Mouse (Mus musculus) right cerebral cortex, postnatal 14 days (tissue): ENCODE measurements around the gene Tfdp2.

Source experiments
- DNase-seq: peaks from one replicate; pipeline ENCODE4 v3.0.0; 2022

Gene Tfdp2

DNA sequence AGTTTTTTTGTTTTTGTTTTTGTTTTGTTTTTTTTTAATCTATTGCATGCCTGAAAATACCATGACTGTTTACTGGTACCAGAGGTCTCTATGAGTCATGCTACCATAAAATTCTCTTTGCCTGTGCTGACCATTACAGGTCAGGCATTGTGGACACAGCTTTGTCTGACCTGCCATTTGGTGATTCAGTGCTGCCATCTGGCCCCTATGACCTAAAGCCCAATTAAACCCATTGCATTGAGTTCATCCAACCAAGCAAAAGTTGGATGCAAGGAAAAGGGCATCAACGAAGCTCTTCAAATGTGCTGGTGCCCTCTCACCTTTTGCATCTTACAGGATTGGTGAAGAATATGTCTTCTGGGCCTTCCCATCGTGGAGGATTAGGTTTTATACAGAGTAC is 39.4 kb downstream of the Tfdp2 start:
- no peak for DNase-seq

DNA sequence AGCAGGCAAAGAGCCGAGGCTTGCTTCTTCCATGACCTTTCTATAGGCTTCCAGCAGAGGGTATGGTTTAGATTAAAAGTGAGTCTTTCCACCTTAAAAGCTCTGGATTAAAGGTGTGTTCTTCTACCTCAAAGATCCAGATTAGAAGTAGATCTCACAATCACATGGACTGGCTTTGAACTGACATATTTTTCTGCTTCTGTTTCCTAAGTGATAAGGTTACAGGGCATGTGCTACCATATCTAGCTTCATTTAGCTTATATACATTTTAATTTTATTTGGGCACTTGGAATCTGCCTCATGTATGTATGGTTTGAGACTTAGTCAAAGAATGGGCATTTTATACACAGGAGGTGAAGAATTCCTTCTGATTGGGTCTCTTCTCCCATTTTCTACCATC is 41.3 kb downstream of the Tfdp2 start:
- no peak for DNase-seq

DNA sequence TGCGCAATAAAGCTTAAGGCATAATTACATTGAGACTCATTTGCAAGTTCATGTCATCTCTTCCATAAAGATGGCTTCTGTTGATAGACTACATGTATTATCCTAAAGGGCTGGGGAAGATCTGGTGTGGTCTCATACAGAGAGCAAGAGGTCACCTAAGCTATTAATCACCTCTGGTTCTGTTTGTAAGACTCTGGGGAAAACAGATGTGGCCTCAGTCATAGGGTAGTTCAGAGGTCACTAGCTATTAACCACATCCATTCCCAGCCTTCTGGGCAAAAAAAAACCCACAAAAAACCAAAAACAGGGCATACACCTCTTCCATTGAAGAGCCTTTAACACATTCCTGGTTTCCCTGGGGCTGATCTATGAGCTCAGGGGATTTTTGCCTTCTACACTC is 42.2 kb downstream of the Tfdp2 start:
- no peak for DNase-seq

DNA sequence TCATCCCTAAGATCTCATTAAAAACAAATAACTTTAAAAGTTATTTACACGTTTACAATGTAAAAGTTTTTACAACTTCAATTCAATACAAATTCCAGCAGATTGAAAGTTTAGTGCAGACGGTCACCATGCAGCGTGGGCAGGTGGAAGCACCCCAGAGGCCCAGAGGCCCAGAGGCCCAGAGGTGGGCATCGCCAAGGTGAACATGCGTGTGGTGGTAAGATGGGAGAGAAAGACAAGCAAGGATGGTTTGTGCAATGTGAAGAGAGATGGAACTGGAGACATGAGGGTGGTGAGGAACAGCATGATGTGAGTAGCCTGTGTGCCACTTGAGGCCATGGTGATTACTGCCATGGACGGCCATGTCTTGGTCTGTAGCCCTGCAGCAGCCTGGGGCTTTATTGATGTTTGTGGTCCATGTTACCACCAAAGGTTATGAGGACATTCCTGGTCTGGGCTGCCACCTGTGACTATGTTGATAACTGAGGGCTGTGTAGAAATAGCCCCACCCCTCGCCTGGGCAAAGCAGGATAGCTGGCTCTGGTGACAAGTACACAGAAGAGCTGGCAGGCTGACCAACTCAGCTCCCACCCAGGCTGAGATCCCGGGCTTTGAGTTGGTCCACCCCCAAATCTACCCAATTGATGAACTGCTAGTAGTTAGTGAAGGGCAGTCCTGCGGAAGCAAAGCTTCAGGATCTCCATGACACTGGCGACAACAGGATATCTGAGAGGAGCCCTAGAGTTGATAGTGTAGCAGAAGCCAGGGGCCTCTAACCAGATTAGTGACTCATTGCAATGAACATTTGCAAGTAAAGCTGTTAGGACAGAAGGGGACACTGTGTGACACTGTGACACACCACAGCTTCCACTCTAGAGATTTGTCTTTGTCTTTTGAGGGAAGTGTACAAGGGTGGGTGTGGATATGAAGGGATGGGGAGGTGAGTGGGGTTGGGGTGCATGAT is 45.3 kb downstream of the Tfdp2 start:
- DNase-seq: no peak

DNA sequence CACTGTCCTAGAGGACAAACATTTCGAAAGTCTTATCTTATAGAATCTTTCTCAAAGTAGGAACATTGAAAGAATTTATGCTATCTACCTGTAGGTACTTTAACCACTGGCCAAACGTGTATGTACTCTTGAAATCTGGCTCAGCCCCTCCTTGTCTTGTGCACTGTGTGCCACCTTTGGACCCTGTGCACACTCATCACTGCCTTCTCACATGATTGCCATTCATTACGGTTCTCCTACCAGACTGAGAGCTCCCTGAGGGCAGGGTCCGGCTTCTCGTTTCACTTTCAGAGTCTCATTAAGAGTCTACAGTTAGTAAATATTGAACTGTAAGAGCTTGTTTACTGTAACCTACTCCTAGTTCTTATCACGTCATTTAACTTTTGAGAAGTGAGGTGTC is 47.8 kb downstream of the Tfdp2 start:
- no peak for DNase-seq

DNA sequence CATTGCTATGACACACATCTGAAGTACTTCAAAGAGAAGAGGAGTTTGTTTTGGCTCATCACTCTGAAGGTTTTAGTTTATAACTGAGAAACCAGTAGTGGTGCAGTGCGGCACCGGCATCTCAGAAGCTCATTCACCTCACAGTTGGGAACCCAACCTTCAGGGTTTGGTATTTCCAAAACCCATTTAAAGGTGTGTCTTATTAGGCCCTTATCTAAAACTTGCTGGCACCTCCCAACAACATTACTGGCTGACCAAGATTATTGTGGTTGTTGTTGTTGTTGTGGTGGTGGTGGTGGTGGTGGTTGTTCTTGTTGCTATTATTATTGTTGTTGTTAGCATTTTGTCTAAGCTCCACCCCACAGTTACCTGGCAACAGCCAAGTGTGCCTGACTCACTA is 58.7 kb downstream of the Tfdp2 start:
- no peak for DNase-seq

DNA sequence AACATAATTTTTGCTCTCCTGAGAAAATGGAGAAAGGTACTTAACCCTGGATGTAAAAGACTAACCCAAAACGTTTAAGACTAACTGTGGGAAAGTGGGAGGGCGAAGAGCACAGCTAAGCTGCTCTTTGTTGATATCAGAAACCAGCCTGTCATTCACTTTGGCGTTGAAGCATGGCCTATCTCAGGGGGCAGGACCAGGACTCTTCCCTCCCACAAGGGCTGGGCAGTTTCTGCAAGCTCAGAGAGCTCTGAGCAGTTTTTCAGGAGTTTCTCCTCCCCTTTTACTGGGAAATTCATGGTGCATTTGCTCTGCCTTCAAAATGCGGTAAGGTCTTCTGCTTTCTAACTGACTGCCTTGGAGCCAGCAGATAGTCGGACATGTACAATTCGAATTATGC is 62.4 kb downstream of the Tfdp2 start:
- DNase-seq: no peak

DNA sequence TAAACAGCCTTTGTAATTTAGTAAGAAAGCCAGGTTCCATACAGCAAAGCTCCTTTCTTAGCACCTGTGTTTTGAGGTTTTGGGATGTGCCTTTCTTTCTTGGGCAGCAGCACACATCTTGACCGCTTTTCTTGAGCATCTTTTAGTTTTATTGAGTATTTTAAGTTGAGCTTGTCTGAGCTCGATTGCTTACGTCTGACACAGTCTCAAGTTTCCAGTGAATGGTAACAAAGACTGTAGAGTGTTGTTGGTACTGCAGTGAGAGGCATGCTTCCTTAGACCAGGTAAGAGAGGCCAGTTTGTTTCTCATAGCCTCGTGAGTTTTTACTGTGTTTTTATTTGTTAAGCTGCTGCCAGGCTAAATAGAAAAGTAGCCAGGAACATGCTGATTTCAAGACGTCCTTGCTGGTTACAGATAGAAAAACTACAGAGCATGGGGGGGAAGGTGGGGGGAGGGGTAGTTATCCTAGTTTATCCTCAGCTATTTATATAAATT is 63.0 kb downstream of the Tfdp2 start:
- DNase-seq: no peak

DNA sequence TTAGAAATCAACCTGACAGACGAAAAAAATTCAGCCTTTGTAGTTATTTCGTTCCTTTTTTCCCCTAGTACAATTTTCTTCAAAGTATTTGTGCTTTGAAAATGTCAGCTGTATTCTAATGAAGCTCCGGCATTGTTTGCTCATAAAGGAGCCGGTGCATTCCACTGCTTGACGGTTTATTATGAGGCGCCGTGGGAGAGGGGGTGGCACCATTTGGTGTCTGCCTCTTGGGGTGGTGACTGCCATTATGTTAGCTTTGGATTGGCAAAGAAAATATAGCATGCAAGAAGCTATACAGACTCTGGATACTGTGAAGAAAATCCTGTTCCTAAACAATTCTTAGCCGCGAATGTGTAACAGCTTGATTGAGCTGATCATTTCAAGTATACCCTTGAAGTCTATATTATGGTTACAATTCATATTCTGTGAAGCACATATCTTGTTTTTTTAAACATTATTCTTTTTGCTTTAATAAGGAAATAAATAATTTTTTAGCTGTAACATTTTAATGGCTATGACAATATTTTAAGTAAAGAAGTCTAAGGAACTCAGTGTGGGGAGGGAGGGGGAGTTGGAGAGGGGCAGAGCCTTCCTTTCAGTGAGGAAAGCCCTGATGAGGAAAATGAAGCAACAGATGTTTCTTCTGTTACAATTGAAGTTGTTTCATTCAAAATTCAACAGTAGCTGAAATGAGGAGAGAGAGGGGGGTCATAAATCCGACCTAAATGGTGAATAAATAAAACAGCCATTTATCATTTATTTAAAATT is 63.9 kb downstream of the Tfdp2 start:
- no peak for DNase-seq

DNA sequence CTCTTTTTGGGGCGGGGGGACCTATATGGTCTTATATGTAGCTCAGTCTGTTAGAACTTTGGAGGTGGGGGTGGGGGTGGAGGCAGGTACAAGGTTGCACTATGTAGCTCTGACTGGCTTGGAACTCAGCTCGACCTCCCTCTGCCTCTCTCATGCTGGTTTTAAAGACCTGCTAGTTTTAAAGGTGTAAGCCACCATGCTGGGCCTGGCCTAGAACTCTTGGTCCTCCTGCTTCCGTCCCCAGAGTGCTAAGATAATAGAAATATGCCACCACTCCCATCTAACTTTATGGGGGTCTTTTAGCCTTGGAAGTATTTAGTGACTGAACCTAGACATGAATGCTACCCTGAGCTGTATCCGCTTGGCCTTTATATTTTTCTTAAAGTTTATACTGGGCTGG is 65.0 kb downstream of the Tfdp2 start:
- DNase-seq: no peak

DNA sequence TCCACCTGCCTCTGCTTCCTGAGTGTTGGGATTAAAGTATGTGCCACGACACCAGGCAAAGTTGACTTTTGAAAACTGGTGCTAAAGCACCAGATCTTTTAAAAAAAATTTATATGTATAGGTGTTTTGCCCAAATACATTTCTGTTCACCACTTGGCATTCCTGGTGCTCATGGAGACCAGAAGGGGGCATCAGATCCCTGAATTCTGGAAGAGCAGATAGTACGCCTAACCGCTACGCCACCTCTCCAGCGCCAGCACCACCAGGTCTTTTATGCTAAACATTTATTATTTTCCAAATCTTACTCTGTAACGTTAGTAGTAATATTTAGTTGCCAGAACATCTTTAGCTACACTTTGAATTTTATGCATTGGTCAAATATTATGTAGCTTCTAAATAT is 65.9 kb downstream of the Tfdp2 start:
- no peak for DNase-seq

DNA sequence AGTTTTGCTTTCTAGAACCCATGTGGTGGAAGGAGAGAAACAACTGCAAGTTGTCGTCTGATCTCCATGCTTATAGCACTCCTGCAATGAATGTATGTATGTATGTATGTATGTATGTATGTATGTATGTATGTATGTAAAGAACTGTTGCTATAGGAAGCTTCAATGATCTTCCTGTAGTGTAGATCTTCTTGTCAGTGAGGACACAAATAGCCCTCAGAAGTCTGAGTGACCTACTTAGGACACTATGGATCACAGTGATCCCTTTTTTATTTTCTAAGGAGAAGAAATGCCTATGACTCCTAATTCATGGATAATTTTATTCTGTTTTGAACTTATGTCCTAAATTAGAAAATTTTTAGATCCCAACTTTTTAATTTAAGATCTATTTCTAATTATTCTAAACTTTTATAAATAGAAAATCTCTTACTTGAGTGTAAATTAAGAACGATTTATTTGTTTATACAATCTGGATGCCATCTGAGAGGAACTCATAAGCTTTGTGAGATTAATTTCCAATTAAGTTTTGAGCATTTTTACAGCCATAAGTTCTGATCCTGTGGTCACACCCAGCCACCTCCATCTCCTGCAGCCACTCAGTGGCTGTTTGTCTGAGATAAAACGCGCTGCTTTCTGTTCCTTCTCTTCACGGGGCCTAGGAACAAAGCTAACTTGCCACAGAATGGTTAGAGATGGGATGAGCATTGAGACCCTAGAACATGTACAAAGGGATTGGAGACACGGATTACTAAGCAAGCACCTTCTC is 70.9 kb downstream of the Tfdp2 start:
- no peak for DNase-seq

DNA sequence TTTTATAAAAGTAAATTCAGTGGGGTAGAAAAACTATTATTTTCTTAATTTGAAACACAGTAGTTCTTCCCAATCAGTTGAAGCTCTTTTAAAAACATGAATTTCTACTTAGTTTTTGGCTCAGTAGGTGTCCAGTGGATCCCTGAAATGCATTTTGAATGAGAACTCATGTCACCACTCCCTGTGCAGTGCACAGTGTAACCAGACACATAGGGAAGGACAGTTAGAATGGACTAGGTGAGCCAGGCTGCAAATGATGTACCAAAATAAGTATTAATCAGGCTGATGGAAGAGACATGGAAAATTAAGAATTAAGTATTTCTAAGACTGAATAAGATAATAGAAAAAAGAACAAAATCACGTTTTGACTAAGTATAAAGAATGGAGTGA is 71.5 kb downstream of the Tfdp2 start:
- no peak for DNase-seq

DNA sequence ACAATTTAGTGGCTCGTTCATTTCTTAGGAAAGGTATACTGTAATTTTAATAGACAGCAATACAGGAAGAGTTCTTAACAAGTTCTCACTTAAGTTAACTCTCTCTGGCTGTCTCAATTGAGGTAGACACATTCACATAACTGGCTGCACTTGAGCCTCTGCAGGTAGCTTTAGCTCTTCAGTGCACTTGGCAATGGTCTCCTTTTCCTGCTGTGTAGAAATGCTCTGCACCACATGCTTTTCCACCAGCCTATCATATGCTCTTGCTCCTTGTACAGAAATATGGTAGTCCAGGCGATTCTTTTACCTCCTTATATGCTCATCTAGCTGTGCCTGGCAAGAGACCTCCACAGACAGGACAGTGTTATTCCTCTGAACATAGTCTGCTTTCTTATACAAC is 73.7 kb downstream of the Tfdp2 start:
- DNase-seq: no peak

DNA sequence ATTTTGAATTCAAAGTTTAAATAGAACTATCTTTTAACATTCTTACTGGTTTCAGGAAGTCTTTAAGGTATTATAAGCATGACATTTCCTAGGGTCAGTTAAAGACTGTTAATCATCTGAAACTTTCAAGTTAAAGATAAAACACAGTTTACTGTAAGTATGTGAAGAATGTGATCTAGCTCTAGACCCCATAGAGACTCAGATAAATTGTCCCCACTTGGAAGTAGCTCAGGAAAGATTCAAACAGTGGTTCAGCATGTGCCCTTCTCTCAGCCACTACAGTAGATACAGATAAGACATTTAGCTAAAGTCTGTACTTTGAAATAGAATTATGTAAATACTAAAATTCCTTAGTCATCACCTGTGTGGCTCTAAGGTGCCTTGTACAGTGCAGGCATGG is 79.5 kb downstream of the Tfdp2 start:
- no peak for DNase-seq

DNA sequence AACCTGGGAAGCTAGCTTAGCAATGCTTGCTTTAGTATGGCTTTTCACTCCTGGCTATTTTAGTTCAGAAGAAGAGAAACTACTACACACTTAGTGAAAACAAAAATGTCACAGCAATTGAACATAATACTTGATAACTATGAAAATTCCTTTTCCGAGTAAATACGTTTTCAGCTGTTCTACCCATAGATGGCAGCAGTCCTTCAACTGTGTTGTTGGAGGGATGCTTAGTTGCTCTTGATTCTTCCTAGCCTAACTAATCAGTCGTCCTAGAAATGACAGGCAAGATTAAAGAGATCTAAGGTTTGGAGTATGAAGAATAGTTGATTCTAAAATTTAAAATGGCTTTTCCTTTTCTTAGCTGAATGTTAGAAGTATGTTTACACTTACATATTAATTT is 85.4 kb downstream of the Tfdp2 start:
- no peak for DNase-seq

DNA sequence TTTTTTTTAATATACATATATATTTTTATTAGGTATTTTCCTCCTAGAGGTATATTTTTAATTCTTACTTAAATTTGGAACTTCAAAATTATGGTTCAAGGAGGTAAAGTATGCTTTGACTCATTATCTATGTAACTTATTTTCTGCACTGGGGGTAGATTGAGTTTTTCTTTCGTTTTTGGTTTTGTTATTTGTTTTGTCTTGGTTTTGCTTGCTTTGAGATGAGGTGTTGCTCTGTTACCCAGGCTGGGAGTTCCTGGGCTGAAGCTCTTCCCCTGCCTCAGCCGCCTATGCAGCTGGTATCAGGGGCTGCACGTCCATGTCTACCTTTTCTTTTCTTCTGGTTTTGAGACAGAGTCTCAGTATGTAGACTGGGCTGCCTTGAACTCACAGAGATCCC is 86.0 kb downstream of the Tfdp2 start:
- DNase-seq: no peak

DNA sequence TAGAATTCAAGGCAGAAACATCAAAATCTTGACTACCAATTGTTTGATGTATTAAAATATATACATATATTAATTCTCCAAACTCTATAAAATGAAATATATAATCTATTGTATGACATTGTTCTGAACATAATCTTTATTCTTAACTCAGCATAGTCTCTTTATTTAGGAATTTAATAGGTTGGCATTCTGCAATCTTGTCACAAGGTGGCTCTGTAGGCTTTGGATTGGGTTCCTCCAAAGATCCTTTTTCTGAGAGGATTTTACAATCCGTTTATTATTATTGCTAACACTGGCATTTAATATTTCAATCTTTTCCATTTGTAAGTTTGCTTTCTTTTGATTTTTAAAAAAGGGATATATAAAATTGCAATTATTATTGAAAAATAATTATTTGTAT is 88.8 kb downstream of the Tfdp2 start:
- DNase-seq: no peak

DNA sequence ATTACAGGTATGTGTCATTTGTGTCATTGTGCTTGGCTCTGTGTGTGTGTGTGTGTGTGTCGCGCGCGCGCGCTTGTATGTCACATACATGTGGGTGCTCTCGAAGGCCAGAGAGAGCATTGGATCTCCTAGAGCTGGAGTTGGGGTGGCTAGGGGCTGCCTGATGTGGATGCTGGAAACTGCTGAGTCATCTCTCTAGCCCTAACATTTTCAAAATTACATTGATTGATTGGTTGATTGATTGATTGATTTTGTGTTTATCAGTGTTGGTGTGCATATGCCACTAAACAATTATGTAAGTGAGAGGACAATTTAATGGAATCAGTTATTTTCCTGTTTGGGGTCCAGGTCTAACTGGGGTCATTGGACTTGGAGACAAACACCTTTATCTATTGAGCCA is 96.1 kb downstream of the Tfdp2 start:
- DNase-seq: no peak

DNA sequence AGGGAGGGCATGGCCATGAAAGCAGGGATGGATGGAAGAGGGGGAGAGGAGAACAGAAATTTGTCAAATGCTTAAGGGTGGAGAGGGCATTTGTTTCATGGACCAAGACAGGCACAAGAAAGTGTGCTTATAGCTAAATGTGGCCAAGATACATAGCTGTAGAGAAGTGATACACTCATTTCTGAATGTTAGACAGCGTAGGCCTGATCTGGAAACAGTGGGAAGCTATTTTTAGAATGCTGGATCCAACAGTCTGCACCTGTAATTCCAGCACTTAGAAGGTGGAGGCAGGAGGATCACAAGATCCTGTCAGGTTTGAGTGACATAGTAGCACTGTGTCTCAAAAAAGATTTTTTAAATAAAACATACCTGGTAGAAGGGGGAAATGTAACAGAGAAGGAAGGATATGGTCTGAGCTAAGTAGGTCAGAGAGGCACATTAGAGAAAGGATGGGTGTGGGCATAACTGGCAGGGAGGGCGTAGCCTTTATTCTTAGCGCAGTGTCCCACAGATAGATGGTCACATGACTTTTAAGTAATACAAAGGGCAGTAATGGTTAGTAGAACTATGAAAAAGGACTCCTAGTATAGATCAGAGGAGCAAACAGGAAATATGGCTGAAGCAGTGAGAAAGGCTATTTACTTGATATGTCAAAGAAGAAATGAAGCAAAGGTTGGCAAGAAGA is 103.4 kb downstream of the Tfdp2 start:
- DNase-seq: no peak

DNA sequence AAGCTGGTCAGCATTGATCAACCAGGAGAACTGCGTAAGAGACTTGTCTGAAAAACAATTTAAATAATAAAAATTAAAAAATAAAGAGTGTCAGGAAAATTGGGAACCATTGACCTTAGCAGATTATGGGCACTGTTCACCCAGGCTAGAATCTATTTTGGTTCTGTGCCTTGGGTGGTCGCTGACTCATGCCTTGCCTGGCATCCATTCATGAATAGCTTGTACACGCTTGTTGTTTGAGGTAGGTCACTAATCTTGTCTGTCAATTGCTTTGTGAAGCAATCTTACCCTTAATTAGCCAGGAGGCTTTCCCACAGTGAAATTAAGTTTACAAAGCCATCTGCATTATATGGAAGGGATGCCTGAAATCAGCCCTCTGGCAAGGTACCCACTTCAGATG is 112.7 kb downstream of the Tfdp2 start:
- no peak for DNase-seq

DNA sequence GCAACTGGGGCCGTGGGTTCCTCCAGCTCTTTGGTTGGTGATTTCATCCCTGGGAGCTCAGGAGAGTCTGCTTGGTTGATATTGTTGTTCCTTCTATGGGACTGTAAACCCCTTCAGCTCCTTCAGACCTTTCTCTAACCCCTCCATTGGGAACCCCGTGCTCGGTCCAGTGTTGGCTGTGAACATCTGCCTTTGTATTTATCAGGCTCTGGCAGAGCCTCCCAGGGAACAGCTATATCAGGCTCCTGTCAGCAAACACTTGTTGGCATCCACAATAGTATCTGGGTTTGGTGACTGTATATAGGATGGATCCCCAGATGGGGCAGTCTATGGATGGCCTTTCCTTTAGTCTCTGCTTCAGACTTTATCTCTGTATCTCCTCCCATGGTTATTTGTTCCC is 116.0 kb downstream of the Tfdp2 start:
- no peak for DNase-seq

DNA sequence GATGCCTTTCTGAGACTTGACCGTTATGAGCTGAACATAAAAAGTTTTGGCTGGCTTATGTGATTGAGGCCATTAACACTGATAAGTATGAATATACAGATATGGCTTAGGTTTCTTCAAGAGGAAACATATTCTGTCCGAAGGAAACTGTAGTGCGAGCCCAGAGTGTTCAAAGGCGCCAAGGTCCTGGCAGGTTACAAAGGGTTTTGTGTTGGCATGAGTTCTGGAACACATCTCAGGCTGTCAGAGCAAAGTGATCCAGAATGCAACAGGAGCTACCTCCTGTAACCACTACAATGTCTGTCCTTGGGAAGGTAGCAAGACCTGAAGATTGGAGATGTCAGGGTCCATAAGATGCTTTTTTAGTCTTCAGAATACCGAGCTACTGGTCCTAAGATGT is 123.3 kb downstream of the Tfdp2 start:
- DNase-seq: no peak
